Mouse (Mus musculus): ENCODE results near the gene Flnc. TPM values are rescaled to one million over a fixed set of nuclear protein-coding genes. Genes with fewer than 3 reads are reported as not detected.

Gene Flnc
- polyA plus RNA-seq, 1 experiment from 2014 or later, result 0.07 TPM

GRCm38 (mm10) chr6:29505493-29505892 is 72.4 kb downstream of the Flnc start:
- Histone ChIP-seq H3K9me3 (ENCODE audit: low read length) (no peaks in the 10 kb centered on the region), H3K4me2 (ENCODE audit: low read depth, low read length) (no peak overlapping the region), H3K27me3 (ENCODE audit: insufficient read depth, low read length) (peaks cover 27% of the 10 kb centered on the region), H3K36me3 (replicated peaks; ENCODE audit: insufficient read depth, low read length) (no peaks in the 10 kb centered on the region), H3K4me3 (ENCODE audit: low read depth, low read length) (no peak overlapping the region), H3K9ac (replicated peaks) (no peak overlapping the region), H3K27ac (ENCODE audit: low read depth) (no peak overlapping the region), H3K4me1 (ENCODE audit: insufficient read depth) (peaks cover 7% of the 10 kb centered on the region; the same call in 1 of the 2 replicates)
- WGBS (ENCODE audit: insufficient replicate concordance), result 75% methylated on average over 5 of the region's 5 CpGs
- TF ChIP-seq CTCF (IDR thresholded peaks at IDR 0.05; ENCODE audit: low read depth) (peak; percentile 41; the same call in 1 of the 2 replicates), EP300 (IDR thresholded peaks at IDR 0.05; ENCODE audit: low read depth) (no peak)
- DNase-seq (peak; percentile 19), ATAC-seq (no peak)

GRCm38 (mm10) chr6:29506834-29507233 is 73.8 kb downstream of the Flnc start:
- Histone ChIP-seq H3K36me3 (replicated peaks; ENCODE audit: insufficient read depth, low read length) (no peaks in the 10 kb centered on the region), H3K27me3 (ENCODE audit: insufficient read depth, low read length) (peaks cover 27% of the 10 kb centered on the region)

GRCm38 (mm10) chr6:29507447-29508309 is 74.6 kb downstream of the Flnc start, which contains the start of gene Kcp:
Kcp (minus strand) TSS chr6:29507952.
- ATAC-seq (0 out of 2 replicates have a peak, but pooled peaks have one; percentile 23), DNase-seq (no peak)
- no peaks in the 10 kb centered on the region for H3K36me3 ChIP-seq (replicated peaks; ENCODE audit: insufficient read depth, low read length)
- H3K27me3 ChIP-seq (ENCODE audit: insufficient read depth, low read length), result peaks cover 27% of the 10 kb centered on the region
- H3K9ac ChIP-seq (replicated peaks), result peak within 1 kb of the TSS; percentile 47
- no peaks in the 10 kb centered on the region for H3K9me3 ChIP-seq (ENCODE audit: low read length)
- peak within 1 kb of the TSS; percentile 45 for H3K4me3 ChIP-seq (ENCODE audit: low read depth, low read length)
- WGBS (ENCODE audit: insufficient replicate concordance), result 3% methylated on average over 37 of the region's 47 CpGs
- TF ChIP-seq EP300 (IDR thresholded peaks at IDR 0.05; ENCODE audit: low read depth) (no peak), CTCF (IDR thresholded peaks at IDR 0.05; ENCODE audit: low read depth) (no peak)
- H3K27ac ChIP-seq (ENCODE audit: low read depth), result no peak within 1 kb of the TSS
- peak within 1 kb of the TSS; percentile 76 for H3K4me2 ChIP-seq (ENCODE audit: low read depth, low read length)
- peaks cover 8% of the 10 kb centered on the region for H3K4me1 ChIP-seq (ENCODE audit: insufficient read depth)

More at GRCm38 (mm10) chr6:29506834-29507233, 73.8 kb downstream of the Flnc start:
- H3K4me3 ChIP-seq (ENCODE audit: low read depth, low read length), result peak overlapping the region; percentile 45; the same call in 1 of the 2 replicates
- H3K27ac ChIP-seq (ENCODE audit: low read depth), result no peak overlapping the region
- H3K4me2 ChIP-seq (ENCODE audit: low read depth, low read length), result peak overlapping the region; percentile 76; the same call in 1 of the 2 replicates
- ATAC-seq (no peak), DNase-seq (peak; percentile 12)
- no peaks in the 10 kb centered on the region for H3K9me3 ChIP-seq (ENCODE audit: low read length)
- WGBS (ENCODE audit: insufficient replicate concordance), result 37% methylated on average over 8 of the region's 8 CpGs
- TF ChIP-seq CTCF (IDR thresholded peaks at IDR 0.05; ENCODE audit: low read depth) (no peak), EP300 (IDR thresholded peaks at IDR 0.05; ENCODE audit: low read depth) (no peak)
- H3K9ac ChIP-seq (replicated peaks), result no peak overlapping the region
- H3K4me1 ChIP-seq (ENCODE audit: insufficient read depth), result peaks cover 7% of the 10 kb centered on the region; the same call in 1 of the 2 replicates

GRCm38 (mm10) chr6:29509086-29509485 is 76.0 kb downstream of the Flnc start:
- H3K4me2 ChIP-seq (ENCODE audit: low read depth, low read length), result no peak overlapping the region
- no peaks in the 10 kb centered on the region for H3K36me3 ChIP-seq (replicated peaks; ENCODE audit: insufficient read depth, low read length)
- H3K4me3 ChIP-seq (ENCODE audit: low read depth, low read length), result no peak overlapping the region
- peaks cover 27% of the 10 kb centered on the region for H3K27me3 ChIP-seq (ENCODE audit: insufficient read depth, low read length)
- no peak overlapping the region for H3K9ac ChIP-seq (replicated peaks)
- peaks cover 15% of the 10 kb centered on the region for H3K4me1 ChIP-seq (ENCODE audit: insufficient read depth)
- ATAC-seq (no peak), DNase-seq (no peak)
- TF ChIP-seq EP300 (IDR thresholded peaks at IDR 0.05; ENCODE audit: low read depth), result no peak
- TF ChIP-seq CTCF (IDR thresholded peaks at IDR 0.05; ENCODE audit: low read depth), result no peak
- no peak overlapping the region for H3K27ac ChIP-seq (ENCODE audit: low read depth)
- 58% methylated on average over 2 of the region's 2 CpGs for WGBS (ENCODE audit: insufficient replicate concordance)
- H3K9me3 ChIP-seq (ENCODE audit: low read length), result no peaks in the 10 kb centered on the region

Small RNA genes within 50 kb of the gene (microRNA-seq; reads per million reads assigned to microRNA genes)
- not detected for gene Gm26220
- not detected for gene Gm44354

Other genes starting within 250 kb of the Flnc start
- gene Impdh1, start 216.9 kb upstream of the Flnc start, polyA plus RNA-seq (2015; fragmentation: Nextera tagmentation; extraction: Ambion mirVana), result 7.3 and 7.7 TPM in 2 replicates
- gene Hilpda, start 160.8 kb upstream of the Flnc start, polyA plus RNA-seq (2015; fragmentation: Nextera tagmentation; extraction: Ambion mirVana), result 24.1 and 29.0 TPM in 2 replicates
- gene Fam71f2, start 153.7 kb upstream of the Flnc start, polyA plus RNA-seq (2015; fragmentation: Nextera tagmentation; extraction: Ambion mirVana), result 0.11 and 0.28 TPM in 2 replicates
- not detected in 2 replicates for gene Fam71f1, start 114.1 kb upstream of the Flnc start, polyA plus RNA-seq (2015; fragmentation: Nextera tagmentation; extraction: Ambion mirVana)
- gene Calu, start 85.2 kb upstream of the Flnc start, polyA plus RNA-seq (2015; fragmentation: Nextera tagmentation; extraction: Ambion mirVana), result 55.7 and 63.8 TPM in 2 replicates
- gene Opn1sw, start 44.8 kb upstream of the Flnc start, polyA plus RNA-seq (2015; fragmentation: Nextera tagmentation; extraction: Ambion mirVana), result 0.06 and 0.12 TPM in 2 replicates
- 0.09 and 0.22 TPM in 2 replicates for gene Ccdc136, start 36.9 kb upstream of the Flnc start, polyA plus RNA-seq (2015; fragmentation: Nextera tagmentation; extraction: Ambion mirVana)
- gene Atp6v1f, start 34.5 kb downstream of the Flnc start, polyA plus RNA-seq (2015; fragmentation: Nextera tagmentation; extraction: Ambion mirVana), result 165 and 170 TPM in 2 replicates
- gene Atp6v1fnb, start 38.2 kb downstream of the Flnc start, polyA plus RNA-seq (2015; fragmentation: Nextera tagmentation; extraction: Ambion mirVana), result not detected in 2 replicates
- gene Kcp, start 74.7 kb downstream of the Flnc start, polyA plus RNA-seq (2015; fragmentation: Nextera tagmentation; extraction: Ambion mirVana), result 2.2 and 2.3 TPM in 2 replicates
- gene Irf5, start 93.4 kb downstream of the Flnc start, polyA plus RNA-seq (2015; fragmentation: Nextera tagmentation; extraction: Ambion mirVana), result 11.8 and 12.0 TPM in 2 replicates
- gene Tnpo3, start 176.6 kb downstream of the Flnc start, polyA plus RNA-seq (2015; fragmentation: Nextera tagmentation; extraction: Ambion mirVana), result 18.2 and 20.4 TPM in 2 replicates

Data from liver, postnatal 0 days (tissue).